Mouse (Mus musculus) naive thymus-derived CD4-positive, alpha-beta T cell, adult 2 months (primary cell): ENCODE measurements around the gene Isca2.

Experiments used
- DNase-seq: peaks from one replicate; pipeline ENCODE4 v3.0.0-alpha.2; 2011; ENCODE audit warnings: low read depth

Isca2 gene

GRCm38 (mm10) chr12:84814663-84815325, 41.7 kb downstream of the Isca2 start:
- DNase-seq: no peak

DNA sequence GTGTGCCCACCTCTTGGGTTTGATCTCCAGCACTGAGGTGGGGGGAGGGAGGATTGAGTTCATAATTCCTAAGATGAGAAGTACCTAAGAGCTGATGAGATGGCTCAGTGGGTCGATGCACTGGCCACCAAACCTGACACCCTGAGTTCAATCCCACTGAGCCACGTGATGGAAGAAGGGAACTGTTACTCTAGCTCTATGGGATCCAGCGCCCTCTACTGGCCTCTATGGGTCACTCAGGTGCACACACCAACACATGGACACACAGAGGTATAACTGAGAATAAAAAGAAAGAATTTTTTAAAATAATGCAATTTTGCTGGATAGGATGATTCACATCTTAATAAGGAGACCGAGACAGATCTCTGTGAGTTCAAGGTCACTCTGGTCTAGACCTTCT, 45.4 kb downstream of the Isca2 start:
- no peak for DNase-seq

- DNase-seq: no peak
Measured at GRCm38 (mm10) chr12:84819236-84820168, 46.5 kb downstream of the Isca2 start.

- no peak for DNase-seq
Measured at GRCm38 (mm10) chr12:84823601-84824000, 50.5 kb downstream of the Isca2 start.

DNA sequence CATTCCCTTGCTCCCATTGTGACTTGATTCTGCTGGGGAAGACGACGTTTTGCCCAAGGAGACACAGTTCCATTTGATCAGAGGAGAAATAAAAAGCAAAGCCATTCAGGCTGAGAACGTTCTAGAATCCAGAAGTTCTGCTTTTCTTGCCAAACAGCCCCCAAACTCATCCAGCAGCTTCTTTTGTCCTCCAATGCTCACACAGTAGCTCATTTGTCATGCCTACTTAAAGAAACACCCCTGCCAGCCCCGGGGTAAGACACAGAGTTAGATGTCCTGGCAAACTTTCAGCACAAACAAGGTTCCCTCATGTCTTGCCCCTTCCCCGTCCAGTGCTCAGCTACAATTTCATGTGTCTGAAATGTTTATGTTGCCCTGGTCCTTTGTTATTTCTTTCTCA, 51.2 kb downstream of the Isca2 start:
- DNase-seq: no peak
